Mouse (Mus musculus): ENCODE measurements at regions not wholly inside any gene's neighbourhood (a gene's known extent, or its start where the extent isn't known, plus 50 kb on each side); places are given as distances from the start of the nearest gene placed in this dataset.

GRCm38 (mm10) chr2:148107607-148108115 is 60.9 kb upstream of the Foxa2 start:
- 66% methylated on average over 5 of the region's 5 CpGs for WGBS
- Histone ChIP-seq H3K4me1 (no peaks in the 10 kb centered on the region), H3K9ac (no peak overlapping the region), H3K27ac (no peak overlapping the region), H3K36me3 (no peaks in the 10 kb centered on the region), H3K27me3 (no peaks in the 10 kb centered on the region), H3K4me2 (no peak overlapping the region), H3K4me3 (replicated peaks) (no peak overlapping the region), H3K9me3 (replicated peaks) (no peaks in the 10 kb centered on the region)
- ATAC-seq (replicated peaks; ENCODE audit: low FRiP score): no peak

GRCm38 (mm10) chr2:148110149-148110548 is 63.4 kb upstream of the Foxa2 start:
- no peaks in the 10 kb centered on the region for H3K36me3 ChIP-seq
- no peak overlapping the region for H3K4me2 ChIP-seq
- H3K4me1 ChIP-seq: no peaks in the 10 kb centered on the region
- no peak overlapping the region for H3K4me3 ChIP-seq (replicated peaks)
- no peaks in the 10 kb centered on the region for H3K9me3 ChIP-seq (replicated peaks)
- no peak overlapping the region for H3K27ac ChIP-seq
- H3K27me3 ChIP-seq: no peaks in the 10 kb centered on the region
- 62% methylated on average over 2 of the region's 2 CpGs for WGBS
- ATAC-seq (replicated peaks; ENCODE audit: low FRiP score): no peak
- H3K9ac ChIP-seq: no peak overlapping the region

- 27% methylated on average over 10 of the region's 10 CpGs for WGBS
- Histone ChIP-seq H3K9ac (no peak overlapping the region), H3K4me2 (peak overlapping the region; percentile 30; the same call in 1 of the 2 replicates), H3K27ac (no peak overlapping the region), H3K9me3 (replicated peaks) (no peaks in the 10 kb centered on the region), H3K27me3 (no peaks in the 10 kb centered on the region), H3K4me3 (replicated peaks) (no peak overlapping the region), H3K4me1 (no peaks in the 10 kb centered on the region), H3K36me3 (no peaks in the 10 kb centered on the region)
- ATAC-seq (replicated peaks; ENCODE audit: low FRiP score): no peak
Measured at GRCm38 (mm10) chr2:148111889-148112288, 65.1 kb upstream of the Foxa2 start.

- 61% methylated on average over 2 of the region's 2 CpGs for WGBS
- no peaks in the 10 kb centered on the region for H3K4me1 ChIP-seq
- no peaks in the 10 kb centered on the region for H3K36me3 ChIP-seq
- no peak overlapping the region for H3K27ac ChIP-seq
- H3K4me3 ChIP-seq (replicated peaks): no peak overlapping the region
- H3K27me3 ChIP-seq: no peaks in the 10 kb centered on the region
- ATAC-seq (replicated peaks; ENCODE audit: low FRiP score): no peak
- H3K9ac ChIP-seq: no peak overlapping the region
- no peaks in the 10 kb centered on the region for H3K9me3 ChIP-seq (replicated peaks)
- H3K4me2 ChIP-seq: no peak overlapping the region
Measured at GRCm38 (mm10) chr2:148113184-148113583, 66.4 kb upstream of the Foxa2 start.

- Histone ChIP-seq H3K4me2 (no peak overlapping the region), H3K36me3 (no peaks in the 10 kb centered on the region), H3K27ac (no peak overlapping the region), H3K27me3 (no peaks in the 10 kb centered on the region), H3K4me1 (no peaks in the 10 kb centered on the region), H3K9ac (no peak overlapping the region), H3K4me3 (replicated peaks) (no peak overlapping the region), H3K9me3 (replicated peaks) (no peaks in the 10 kb centered on the region)
- whole genome bisulfite sequencing: 26% methylated on average over 4 of the region's 4 CpGs
- no peak for ATAC-seq (replicated peaks; ENCODE audit: low FRiP score)
Measured at GRCm38 (mm10) chr2:148114600-148114999, 67.8 kb upstream of the Foxa2 start.

- H3K4me1 ChIP-seq: no peaks in the 10 kb centered on the region
- peak; percentile 64 for ATAC-seq (replicated peaks; ENCODE audit: low FRiP score)
- no peak overlapping the region for H3K27ac ChIP-seq
- H3K4me3 ChIP-seq (replicated peaks): no peak overlapping the region
- WGBS: 59% methylated on average over 3 of the region's 3 CpGs
- H3K9ac ChIP-seq: no peak overlapping the region
- no peaks in the 10 kb centered on the region for H3K36me3 ChIP-seq
- no peaks in the 10 kb centered on the region for H3K9me3 ChIP-seq (replicated peaks)
- H3K27me3 ChIP-seq: 0 out of 2 replicates have a peak, but pooled peaks cover 3% of the 10 kb centered on the region
- no peak overlapping the region for H3K4me2 ChIP-seq
Measured at GRCm38 (mm10) chr2:148116033-148116790, 69.4 kb upstream of the Foxa2 start.

GRCm38 (mm10) chr2:148117420-148117819 is 70.7 kb upstream of the Foxa2 start:
- Histone ChIP-seq H3K4me1 (no peaks in the 10 kb centered on the region), H3K36me3 (no peaks in the 10 kb centered on the region), H3K9ac (no peak overlapping the region), H3K4me3 (replicated peaks) (no peak overlapping the region), H3K9me3 (replicated peaks) (no peaks in the 10 kb centered on the region), H3K27me3 (0 out of 2 replicates have a peak, but pooled peaks cover 6% of the 10 kb centered on the region), H3K4me2 (no peak overlapping the region), H3K27ac (no peak overlapping the region)
- 43% methylated on average over 2 of the region's 2 CpGs for WGBS
- ATAC-seq (replicated peaks; ENCODE audit: low FRiP score): no peak

GRCm38 (mm10) chr2:148121885-148122876 is 75.4 kb upstream of the Foxa2 start:
- WGBS: 34% methylated on average over 13 of the region's 13 CpGs
- no peaks in the 10 kb centered on the region for H3K9me3 ChIP-seq (replicated peaks)
- no peak overlapping the region for H3K4me2 ChIP-seq
- 0 out of 2 replicates have a peak, but pooled peaks cover 6% of the 10 kb centered on the region for H3K27me3 ChIP-seq
- H3K36me3 ChIP-seq: no peaks in the 10 kb centered on the region
- no peak overlapping the region for H3K27ac ChIP-seq
- no peak overlapping the region for H3K4me3 ChIP-seq (replicated peaks)
- peak; percentile 47; the same call in 1 of the 2 replicates for ATAC-seq (replicated peaks; ENCODE audit: low FRiP score)
- no peak overlapping the region for H3K9ac ChIP-seq
- H3K4me1 ChIP-seq: no peaks in the 10 kb centered on the region

GRCm38 (mm10) chr2:148123780-148124179 is 77.0 kb upstream of the Foxa2 start:
- no peak for ATAC-seq (replicated peaks; ENCODE audit: low FRiP score)
- H3K27ac ChIP-seq: no peak overlapping the region

GRCm38 (mm10) chr2:148133811-148134210 is 87.0 kb upstream of the Foxa2 start:
- Histone ChIP-seq H3K27ac (no peak overlapping the region), H3K9ac (no peak overlapping the region), H3K4me1 (no peaks in the 10 kb centered on the region), H3K36me3 (no peaks in the 10 kb centered on the region), H3K4me3 (replicated peaks) (no peak overlapping the region), H3K9me3 (replicated peaks) (no peaks in the 10 kb centered on the region), H3K4me2 (no peak overlapping the region), H3K27me3 (no peaks in the 10 kb centered on the region)
- WGBS: 62% methylated on average over 1 of the region's 1 CpGs
- ATAC-seq (replicated peaks; ENCODE audit: low FRiP score): no peak

More at GRCm38 (mm10) chr2:148123780-148124179, 77.0 kb upstream of the Foxa2 start:
- 53% methylated on average over 3 of the region's 3 CpGs for WGBS
- no peaks in the 10 kb centered on the region for H3K9me3 ChIP-seq (replicated peaks)
- no peaks in the 10 kb centered on the region for H3K4me1 ChIP-seq
- no peak overlapping the region for H3K4me3 ChIP-seq (replicated peaks)
- 0 out of 2 replicates have a peak, but pooled peaks cover 6% of the 10 kb centered on the region for H3K27me3 ChIP-seq
- no peak overlapping the region for H3K4me2 ChIP-seq
- H3K9ac ChIP-seq: no peak overlapping the region
- no peaks in the 10 kb centered on the region for H3K36me3 ChIP-seq

GRCm38 (mm10) chr2:148141936-148142335 is 95.2 kb upstream of the Foxa2 start:
- H3K4me3 ChIP-seq (replicated peaks): no peak overlapping the region
- no peak overlapping the region for H3K9ac ChIP-seq
- H3K9me3 ChIP-seq (replicated peaks): no peaks in the 10 kb centered on the region
- WGBS: 71% methylated on average over 4 of the region's 4 CpGs
- H3K27me3 ChIP-seq: no peaks in the 10 kb centered on the region
- H3K27ac ChIP-seq: no peak overlapping the region
- H3K4me1 ChIP-seq: no peaks in the 10 kb centered on the region
- H3K4me2 ChIP-seq: no peak overlapping the region
- H3K36me3 ChIP-seq: no peaks in the 10 kb centered on the region
- no peak for ATAC-seq (replicated peaks; ENCODE audit: low FRiP score)

- ATAC-seq (replicated peaks; ENCODE audit: low FRiP score): no peak
- WGBS: 55% methylated on average over 1 of the region's 1 CpGs
- H3K27ac ChIP-seq: no peak overlapping the region
- H3K4me2 ChIP-seq: no peak overlapping the region
- no peak overlapping the region for H3K4me3 ChIP-seq (replicated peaks)
- no peaks in the 10 kb centered on the region for H3K9me3 ChIP-seq (replicated peaks)
- H3K4me1 ChIP-seq: no peaks in the 10 kb centered on the region
- no peaks in the 10 kb centered on the region for H3K27me3 ChIP-seq
- H3K36me3 ChIP-seq: no peaks in the 10 kb centered on the region
- H3K9ac ChIP-seq: no peak overlapping the region
Measured at GRCm38 (mm10) chr2:148144816-148145215, 98.0 kb upstream of the Foxa2 start.
